Comparison of ENCODE assay signal across 51 mouse cellular contexts in the genomic region with DNA sequence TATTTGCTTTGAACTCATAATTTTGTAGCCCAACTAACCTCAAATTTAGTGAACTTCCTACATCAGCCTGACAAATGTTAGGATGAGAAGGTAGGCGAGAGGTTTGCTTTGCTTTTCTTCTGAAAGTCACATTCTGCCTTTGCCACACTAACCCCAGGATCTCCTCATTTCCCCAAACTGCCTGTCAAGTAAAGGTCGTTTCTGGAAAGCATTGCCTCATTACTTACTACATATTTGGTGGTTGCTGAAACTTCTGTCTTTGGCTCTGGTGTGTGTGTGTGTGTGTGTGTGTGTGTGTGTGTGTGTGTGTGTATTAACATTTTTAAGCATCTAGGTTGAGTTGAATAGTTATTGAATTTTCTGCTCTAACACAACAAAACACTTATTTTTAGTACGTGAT. TPM values are rescaled to one million over a fixed set of nuclear protein-coding genes. Genes with fewer than 3 reads are reported as not detected.
"Had no signal": no experiment of that assay in that cellular context is flagged by ENCODE, and none has a peak within 500 bp of the region (broad histone marks: within the 10 kb centered on the region; RNA-seq: fewer than 3 reads in every experiment).

No protein-coding gene starts in this region.

- ATAC-seq: hindbrain, embryonic 16.5 days; hindbrain, postnatal 0 days; inflammation-experienced regulatory T-cells, adult 6 months; intestine, embryonic 15.5 days; intestine, embryonic 16.5 days; intestine, postnatal 0 days had no signal

- H3K27me3 ChIP-seq: heart, embryonic 12.5 days; heart, embryonic 13.5 days; heart, embryonic 15.5 days; hindbrain, embryonic 12.5 days; hindbrain, embryonic 13.5 days; hindbrain, embryonic 15.5 days; intestine, embryonic 15.5 days; kidney, embryonic 15.5 days had no signal

- DNase-seq: heart, postnatal 10 days; heart, postnatal 14 days; heart, postnatal 36 days; heart, postnatal 4 days; kidney, adult 11 months; kidney, adult 18-20 months; kidney, adult 2 months; kidney, adult 8-10 months; kidney, adult 9 months; kidney, postnatal 10 days; kidney, postnatal 14 days; kidney, postnatal 25 days; kidney, postnatal 36 days; kidney, postnatal 4 days; layer of hippocampus, adult 9-11 months; layer of hippocampus, postnatal 36 days had no signal

- H3K27ac ChIP-seq: heart, embryonic 10.5 days; heart, embryonic 13.5 days; heart, embryonic 15.5 days; hindbrain, embryonic 10.5 days; hindbrain, embryonic 12.5 days; hindbrain, embryonic 13.5 days; hindbrain, embryonic 14.5 days; hindbrain, embryonic 15.5 days; hindbrain, postnatal 0 days; intestine, embryonic 15.5 days; kidney, embryonic 15.5 days; kidney, postnatal 0 days; layer of hippocampus, adult 2 months; left cerebral cortex, adult 2 months had no signal

- H3K9me3 ChIP-seq: heart, embryonic 10.5 days; heart, embryonic 12.5 days; heart, embryonic 13.5 days; heart, embryonic 15.5 days; hindbrain, embryonic 10.5 days; hindbrain, embryonic 12.5 days; hindbrain, embryonic 13.5 days; hindbrain, embryonic 15.5 days; intestine, embryonic 15.5 days; kidney, embryonic 15.5 days had no signal

- H3K4me3 ChIP-seq: heart, embryonic 10.5 days; heart, embryonic 12.5 days; heart, embryonic 13.5 days; heart, embryonic 15.5 days; hindbrain, embryonic 10.5 days; hindbrain, embryonic 12.5 days; hindbrain, embryonic 13.5 days; hindbrain, embryonic 15.5 days; intestine, embryonic 15.5 days; kidney, embryonic 15.5 days; layer of hippocampus, adult 2 months; left cerebral cortex, adult 2 months had no signal

- H3K36me3 ChIP-seq: heart, embryonic 10.5 days; heart, embryonic 12.5 days; heart, embryonic 13.5 days; heart, embryonic 15.5 days; hindbrain, embryonic 10.5 days; hindbrain, embryonic 12.5 days; hindbrain, embryonic 13.5 days; hindbrain, embryonic 15.5 days; intestine, embryonic 15.5 days; kidney, embryonic 15.5 days had no signal

- H3K9ac ChIP-seq: heart, embryonic 12.5 days; heart, embryonic 13.5 days; heart, embryonic 15.5 days; hindbrain, embryonic 12.5 days; hindbrain, embryonic 13.5 days; hindbrain, embryonic 14.5 days; hindbrain, embryonic 15.5 days; intestine, embryonic 15.5 days; kidney, embryonic 15.5 days had no signal

- H3K4me2 ChIP-seq: heart, embryonic 11.5 days; heart, embryonic 12.5 days; heart, embryonic 13.5 days; heart, embryonic 15.5 days; hindbrain, embryonic 12.5 days; hindbrain, embryonic 13.5 days; hindbrain, embryonic 14.5 days; hindbrain, embryonic 15.5 days; intestine, embryonic 15.5 days; kidney, embryonic 15.5 days had no signal

- H3K4me1 ChIP-seq: heart, embryonic 10.5 days; heart, embryonic 12.5 days; heart, embryonic 13.5 days; heart, embryonic 15.5 days; hindbrain, embryonic 10.5 days; hindbrain, embryonic 12.5 days; hindbrain, embryonic 13.5 days; hindbrain, embryonic 15.5 days; intestine, embryonic 15.5 days; kidney, embryonic 15.5 days had no signal

RNA-seq across cellular contexts. Expression of gene Triml2, which starts 15.9 kb away (rescaled TPM):
- total RNA-seq: heart, postnatal 10 days; heart, postnatal 14 days; heart, postnatal 36 days; heart, postnatal 4 days; hematopoietic stem cell, adult 5-6 weeks; hindbrain, postnatal 0 days; layer of hippocampus, adult 18-20 months; layer of hippocampus, adult 2 months; layer of hippocampus, adult 8-10 months; layer of hippocampus, postnatal 14 days; layer of hippocampus, postnatal 25 days; layer of hippocampus, postnatal 36 days; left cerebral cortex, adult 18-20 months; left cerebral cortex, adult 2 months had no signal
- polyA plus RNA-seq: heart, embryonic 10.5 days; heart, embryonic 11.5 days; heart, embryonic 13.5 days; heart, embryonic 14.5 days; heart, embryonic 15.5 days; heart, embryonic 16.5 days; heart, postnatal 0 days; hindbrain, embryonic 10.5 days; hindbrain, embryonic 11.5 days; hindbrain, embryonic 12.5 days; hindbrain, embryonic 13.5 days; hindbrain, embryonic 14.5 days; hindbrain, embryonic 15.5 days; hindbrain, embryonic 16.5 days; hindbrain, postnatal 0 days; inflammation-experienced regulatory T-cells, adult 6 months; intestine, embryonic 14.5 days; intestine, embryonic 15.5 days; intestine, embryonic 16.5 days; intestine, postnatal 0 days; kidney, adult 2 months; kidney, embryonic 14.5 days; kidney, embryonic 15.5 days; kidney, embryonic 16.5 days; kidney, postnatal 0 days; large intestine, adult 2 months had no signal

RNA-seq across cellular contexts. Expression of gene Triml1, which starts 23.2 kb away (rescaled TPM):
- total RNA-seq: heart, postnatal 10 days; heart, postnatal 14 days; heart, postnatal 36 days; heart, postnatal 4 days; hematopoietic stem cell, adult 5-6 weeks; hindbrain, postnatal 0 days; layer of hippocampus, adult 18-20 months; layer of hippocampus, adult 2 months; layer of hippocampus, adult 8-10 months; layer of hippocampus, postnatal 10 days; layer of hippocampus, postnatal 14 days; layer of hippocampus, postnatal 25 days; layer of hippocampus, postnatal 36 days; left cerebral cortex, adult 18-20 months; left cerebral cortex, adult 2 months had no signal
- polyA plus RNA-seq: heart, embryonic 10.5 days; heart, embryonic 11.5 days; heart, embryonic 12.5 days; heart, embryonic 13.5 days; heart, embryonic 14.5 days; heart, embryonic 15.5 days; heart, embryonic 16.5 days; heart, postnatal 0 days; hindbrain, embryonic 10.5 days; hindbrain, embryonic 11.5 days; hindbrain, embryonic 12.5 days; hindbrain, embryonic 13.5 days; hindbrain, embryonic 14.5 days; hindbrain, embryonic 15.5 days; hindbrain, embryonic 16.5 days; hindbrain, postnatal 0 days; inflammation-experienced regulatory T-cells, adult 6 months; intestine, embryonic 14.5 days; intestine, embryonic 15.5 days; intestine, embryonic 16.5 days; intestine, postnatal 0 days; kidney, adult 2 months; kidney, embryonic 14.5 days; kidney, embryonic 15.5 days; kidney, embryonic 16.5 days; kidney, postnatal 0 days; large intestine, adult 2 months had no signal
